Mouse (Mus musculus) 3134 (cell line): ENCODE data around the gene Luzp1.

ENCODE experiments used
- DNase-seq: peaks from one replicate; pipeline ENCODE4 v3.0.0-alpha.2; 2011; ENCODE audit warnings: low spot score; ENCODE audit not compliant: insufficient read length; ENCODE audit errors: extremely low read depth

Gene Luzp1

DNA sequence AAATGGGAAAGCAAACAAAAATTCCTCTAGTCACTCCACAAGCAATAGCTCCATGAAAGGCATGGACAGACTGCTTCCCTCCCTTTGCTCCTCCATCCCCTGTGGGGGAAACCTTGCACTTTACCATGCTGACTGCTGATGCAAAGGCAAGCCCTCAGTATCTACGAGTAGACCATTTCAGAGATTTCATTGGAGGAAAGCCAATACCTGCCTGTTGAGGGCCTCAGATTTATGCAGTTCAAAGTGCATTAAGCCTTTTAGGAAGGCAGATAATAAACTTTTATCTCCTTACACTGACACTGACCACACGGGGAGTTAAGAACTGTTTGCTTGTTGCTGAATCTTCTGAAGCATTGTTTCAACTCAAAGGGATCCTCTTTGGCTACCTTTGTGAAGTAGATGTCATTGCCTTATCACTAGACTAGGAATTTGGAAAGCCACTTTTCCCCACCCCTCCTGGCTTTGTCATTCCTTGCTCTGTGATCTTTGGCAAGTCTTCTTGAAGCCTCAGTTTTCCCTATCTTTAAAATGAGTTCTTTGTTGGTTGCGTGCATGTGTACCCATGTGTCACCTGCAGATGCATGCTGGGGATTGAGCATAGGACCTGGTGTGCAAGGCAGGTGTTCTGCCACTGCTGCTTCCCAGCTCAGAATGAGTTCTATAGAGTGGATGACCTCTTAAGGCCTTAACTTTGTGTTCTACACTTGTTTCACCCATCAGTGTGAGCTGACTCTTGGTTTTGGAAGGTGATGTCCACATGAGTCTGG is 76.9 kb downstream of the Luzp1 start:
- no peak for DNase-seq

- DNase-seq: no peak
Observed at GRCm38 (mm10) chr4:136547721-136548120, 78.2 kb downstream of the Luzp1 start.

DNA sequence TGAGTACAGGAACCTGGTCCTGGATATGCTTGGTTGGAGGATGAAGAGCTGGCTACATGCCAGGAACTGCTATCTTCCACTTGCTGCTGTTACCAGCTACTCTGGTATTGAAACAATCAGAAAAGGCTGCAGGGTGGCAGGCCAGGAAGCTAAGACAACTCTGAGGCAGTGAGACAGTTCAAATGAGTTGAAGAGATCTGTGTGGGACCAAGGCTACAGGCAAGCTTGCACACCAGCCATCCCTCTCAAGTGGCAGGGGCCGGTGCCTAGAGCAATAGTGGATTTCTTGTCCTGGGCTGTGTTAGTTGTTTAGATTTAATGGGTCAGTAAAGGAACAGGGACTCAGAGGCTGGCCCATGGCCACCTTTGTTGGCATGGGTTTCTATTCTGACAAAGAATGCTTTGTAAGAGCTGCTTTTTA is 78.8 kb downstream of the Luzp1 start:
- DNase-seq: no peak

- DNase-seq: no peak
Observed at GRCm38 (mm10) chr4:136553108-136553507, 83.5 kb downstream of the Luzp1 start.

DNA sequence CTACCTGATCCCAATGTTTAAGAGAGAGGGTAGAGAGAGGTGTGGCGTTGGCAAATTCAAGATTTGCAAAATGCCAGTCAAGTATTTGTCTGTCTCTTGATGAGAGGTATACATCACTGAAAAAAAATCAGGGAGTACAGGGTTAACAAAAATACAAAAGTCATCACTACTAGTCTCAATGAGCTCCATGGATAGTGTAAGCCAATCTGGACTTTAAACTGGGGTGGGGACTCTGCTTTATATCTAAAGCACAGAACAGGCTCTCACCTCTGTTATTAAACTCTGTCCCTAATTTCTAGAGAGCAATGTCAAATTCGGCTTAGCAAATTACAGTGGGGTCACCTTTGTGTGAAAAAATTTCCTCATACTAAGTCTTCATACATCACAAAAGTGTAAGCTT is 88.1 kb downstream of the Luzp1 start:
- no peak for DNase-seq

- no peak for DNase-seq
Observed at GRCm38 (mm10) chr4:136559690-136560089, 90.1 kb downstream of the Luzp1 start.

DNA sequence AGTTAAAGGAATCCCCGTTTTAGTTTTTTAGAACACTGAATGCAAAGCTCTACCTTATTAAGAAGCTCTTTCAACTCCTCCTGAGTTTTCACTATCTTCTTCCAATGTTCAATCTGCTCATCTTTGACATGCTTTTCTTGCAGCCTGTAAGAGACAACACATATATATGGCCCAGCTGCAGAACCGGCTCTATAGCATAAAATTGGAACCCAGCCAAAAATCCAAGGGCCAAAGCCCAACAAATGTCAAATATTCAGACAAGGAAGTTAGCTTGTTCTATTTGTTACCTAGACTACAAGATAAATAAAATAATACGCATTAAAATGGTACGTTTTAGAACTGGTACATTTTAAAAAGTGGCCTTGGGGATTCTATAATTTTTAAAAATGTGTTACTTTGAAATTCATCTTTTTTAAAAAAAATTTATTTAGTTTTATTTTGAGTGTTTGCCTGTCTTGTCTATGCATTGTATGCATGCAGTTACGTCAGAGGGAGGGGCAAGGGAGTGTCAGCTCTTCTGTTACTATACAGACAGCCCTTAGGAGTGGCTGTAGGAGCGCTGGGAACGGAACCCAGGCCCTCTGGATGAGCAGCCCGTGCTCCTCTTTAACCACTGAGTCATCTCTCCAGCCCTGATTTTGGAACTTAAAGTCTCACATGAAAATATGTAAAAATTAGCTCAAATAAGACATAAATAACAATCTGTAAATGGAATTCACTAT is 90.9 kb downstream of the Luzp1 start:
- no peak for DNase-seq

DNA sequence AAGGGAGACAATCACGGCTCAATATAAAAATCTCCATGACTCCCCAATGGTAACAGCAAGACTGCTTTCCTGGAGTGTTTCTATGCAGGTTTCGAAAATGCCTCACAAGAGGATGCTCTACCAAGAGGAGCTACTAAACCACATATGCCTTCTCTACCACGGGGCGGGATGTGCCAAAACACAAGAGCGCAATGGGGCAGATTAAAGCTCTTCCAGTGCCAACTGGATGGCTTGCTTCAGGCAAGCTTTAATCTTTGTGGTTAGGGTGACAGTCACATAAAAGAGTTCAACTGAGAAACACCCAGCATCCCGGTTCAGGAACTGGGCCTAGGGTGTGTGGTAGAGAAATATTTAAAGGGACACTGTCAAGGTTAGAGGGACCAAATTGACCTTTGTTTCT is 93.2 kb downstream of the Luzp1 start:
- DNase-seq: peak; percentile 16

- DNase-seq: no peak
Observed at GRCm38 (mm10) chr4:136568629-136569028, 99.1 kb downstream of the Luzp1 start.

GRCm38 (mm10) chr4:136569998-136570397 is 100.4 kb downstream of the Luzp1 start:
- peak; percentile 65 for DNase-seq

DNA sequence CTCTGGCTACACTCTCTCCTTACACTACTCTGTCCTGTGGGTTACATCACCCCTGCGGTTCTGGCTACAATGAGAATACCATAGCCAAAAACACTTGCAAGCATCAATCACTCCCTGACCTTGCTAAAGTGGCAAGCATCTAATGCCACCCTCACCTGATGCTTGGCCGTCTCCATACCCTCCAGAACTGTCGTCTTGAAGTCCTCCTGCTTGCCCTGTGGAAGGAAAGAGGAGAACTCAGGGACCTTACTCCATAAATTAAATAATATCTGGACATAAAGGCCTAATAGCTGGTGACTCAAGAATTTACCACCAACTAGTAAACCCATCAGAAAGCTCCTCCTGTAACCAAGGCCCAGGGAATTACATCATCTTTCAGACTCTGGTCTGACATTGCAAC is 112.3 kb downstream of the Luzp1 start:
- DNase-seq: no peak

- DNase-seq: no peak
Observed at GRCm38 (mm10) chr4:136587221-136587827, 117.8 kb downstream of the Luzp1 start.

GRCm38 (mm10) chr4:136588003-136588402 is 118.4 kb downstream of the Luzp1 start:
- no peak for DNase-seq

GRCm38 (mm10) chr4:136592111-136592510 is 122.5 kb downstream of the Luzp1 start:
- DNase-seq: no peak

DNA sequence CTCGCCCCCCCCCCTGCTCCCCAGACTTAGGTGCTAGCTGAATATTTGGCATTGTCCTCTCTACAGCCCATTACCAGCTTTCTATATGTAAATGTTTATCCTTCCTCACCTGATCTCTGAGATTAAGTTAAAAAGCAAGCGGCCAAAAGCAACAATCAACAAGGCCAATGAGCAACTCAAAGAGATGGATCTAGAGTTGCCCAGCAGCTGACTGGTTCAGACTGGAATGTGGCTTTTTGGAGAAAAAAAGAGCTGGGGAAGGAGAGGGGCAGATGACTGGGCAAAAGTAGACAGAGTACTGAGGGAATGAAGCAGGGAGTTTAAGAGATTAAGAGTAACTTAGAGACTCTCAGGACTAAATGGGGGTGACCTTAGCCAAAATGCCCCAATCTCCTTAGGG is 124.4 kb downstream of the Luzp1 start:
- DNase-seq: no peak

DNA sequence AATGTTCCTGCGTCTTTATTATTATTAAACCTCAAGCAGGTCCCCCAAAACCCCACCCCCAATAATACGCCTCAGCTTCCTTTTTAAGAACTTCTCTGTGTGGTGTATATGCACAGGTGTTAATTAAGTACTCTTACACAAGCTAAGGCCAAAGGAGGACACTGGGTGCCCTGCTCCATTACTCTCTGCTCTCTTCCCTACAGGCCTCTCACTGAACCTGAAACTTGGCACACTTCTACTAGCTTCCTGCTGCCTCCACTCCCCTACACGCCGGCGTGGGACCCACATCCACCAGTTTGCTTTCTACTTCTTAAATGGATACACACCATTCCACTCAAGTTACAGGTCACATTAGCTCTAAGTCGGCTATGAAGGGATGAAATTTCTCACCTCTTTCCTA is 125.7 kb downstream of the Luzp1 start:
- DNase-seq: no peak

GRCm38 (mm10) chr4:136598268-136598876 is 128.8 kb downstream of the Luzp1 start:
- DNase-seq: peak; percentile 31

DNA sequence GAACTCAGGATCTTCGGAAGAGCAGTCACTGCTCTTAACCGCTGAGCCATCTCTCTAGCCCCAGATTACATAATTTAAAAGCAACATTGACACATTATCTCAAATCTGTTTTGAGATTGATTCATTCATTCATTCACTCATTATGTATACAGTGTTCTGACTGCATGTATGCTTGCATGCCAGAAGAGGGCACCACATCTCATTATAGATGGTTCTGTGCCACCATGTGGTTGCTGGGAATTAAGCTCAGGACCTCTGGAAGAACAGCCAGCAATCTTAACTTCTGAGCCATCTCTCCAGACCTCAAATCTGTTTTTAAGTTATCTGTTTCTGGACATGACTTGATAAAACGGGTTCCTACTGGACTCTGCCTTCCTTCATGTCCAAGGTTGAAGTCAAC is 130.3 kb downstream of the Luzp1 start:
- DNase-seq: no peak

DNA sequence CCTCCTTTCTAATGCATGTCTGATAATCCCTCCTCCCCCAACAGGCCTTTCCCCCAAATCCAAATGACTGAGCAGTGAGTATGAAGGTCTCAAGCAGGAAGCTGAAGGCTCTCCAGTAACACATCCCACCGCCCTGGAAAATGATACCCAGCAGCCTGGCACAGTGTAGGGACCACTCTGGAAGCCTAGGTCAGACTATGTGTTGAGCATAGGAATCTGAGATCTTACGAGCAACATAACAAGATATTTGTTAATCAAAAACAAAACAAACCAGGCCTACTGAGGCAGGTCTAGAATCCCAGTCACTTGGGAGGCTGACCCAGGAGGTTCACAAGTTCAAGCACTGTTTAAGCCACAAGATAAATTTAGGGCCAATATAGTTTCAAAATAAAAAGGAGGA is 131.0 kb downstream of the Luzp1 start:
- no peak for DNase-seq

DNA sequence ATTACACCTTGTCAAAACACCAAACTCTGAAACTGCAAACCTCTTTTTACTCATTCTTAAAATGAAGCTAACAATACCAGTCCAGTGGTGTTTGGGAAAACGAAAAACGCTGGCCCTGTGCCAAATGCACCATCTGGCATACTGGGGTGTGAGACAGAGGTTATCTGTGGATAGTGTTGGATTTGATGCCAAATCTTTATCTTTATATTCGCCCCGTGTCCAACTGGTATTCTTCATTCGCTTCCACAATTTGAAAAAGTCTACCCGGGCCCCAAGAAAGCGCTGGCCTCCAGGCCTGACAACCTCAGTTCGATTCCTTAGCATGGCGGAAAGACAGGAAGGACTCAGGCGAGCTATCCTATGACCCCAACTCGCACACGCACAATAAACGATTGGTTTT is 131.9 kb downstream of the Luzp1 start:
- peak; percentile 28 for DNase-seq

DNA sequence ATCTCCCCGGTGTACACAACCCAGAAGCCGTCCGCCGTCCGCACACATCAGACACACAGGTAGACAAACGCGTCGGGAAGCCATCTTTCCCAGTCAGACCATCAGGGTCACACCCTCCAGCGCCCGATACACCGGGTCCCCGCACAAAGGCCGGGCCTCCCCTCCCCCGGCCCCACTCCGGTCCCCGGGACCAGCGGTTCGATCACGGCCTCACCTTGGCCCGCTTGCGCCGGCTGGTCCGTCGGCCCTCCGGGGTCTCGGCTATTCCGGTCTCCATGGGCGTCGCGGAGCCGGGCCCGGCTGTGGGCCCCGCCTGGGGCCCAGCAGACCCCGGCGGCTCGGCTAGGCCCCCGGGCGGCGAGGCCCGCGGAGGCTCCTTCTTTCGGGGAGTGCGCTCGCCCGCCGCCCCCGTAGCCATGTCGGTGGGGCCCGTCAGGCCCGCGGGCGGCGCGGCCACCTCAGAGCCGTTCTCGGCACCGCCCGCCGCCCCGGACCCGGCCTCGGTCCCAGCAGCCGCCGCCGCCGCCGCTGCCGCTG is 132.5 kb downstream of the Luzp1 start:
- DNase-seq: peak; percentile 64
